Mouse (Mus musculus): ENCODE data around the gene Cd300ld5. TPM values are rescaled to one million over a fixed set of nuclear protein-coding genes. Genes with fewer than 3 reads are reported as not detected.
"Not testable (repeated sequence)": the region's sequence is repeated elsewhere in the genome, so short reads cannot be mapped to it uniquely, and the experiment has no call there.

Cd300ld5 gene
- polyA plus RNA-seq, 1 experiment from 2014 or later, result not detected

DNA sequence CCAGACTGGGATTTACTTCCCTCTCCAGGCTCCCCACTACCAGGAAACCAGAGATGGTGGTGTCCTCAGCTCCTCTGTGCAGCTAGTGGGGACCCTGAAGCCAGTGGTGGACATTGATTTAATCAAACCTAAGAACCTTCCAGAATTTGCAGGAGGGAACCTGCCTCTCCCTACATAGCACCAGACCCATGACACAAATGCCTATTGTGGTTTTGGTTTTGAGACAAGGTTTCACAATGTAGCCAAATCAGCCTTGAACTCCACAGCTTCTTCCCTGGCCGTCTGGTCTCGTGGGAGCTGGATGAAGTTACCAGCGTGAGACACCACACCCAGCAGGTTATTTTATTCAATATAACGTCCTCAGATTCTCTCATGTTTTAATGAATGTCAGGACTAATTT, 21.1 kb upstream of the Cd300ld5 start:
- Histone ChIP-seq H3K9me3 (ENCODE audit: control insufficient read depth, low read length) (no peaks in the 10 kb centered on the region), H3K4me3 (replicated peaks; ENCODE audit: low read depth, low read length) (no peak overlapping the region), H3K4me1 (ENCODE audit: control insufficient read depth, insufficient read depth, low read length) (no peaks in the 10 kb centered on the region), H3K27me3 (ENCODE audit: control insufficient read depth, insufficient read depth, low read length) (no peaks in the 10 kb centered on the region), H3K36me3 (ENCODE audit: control insufficient read depth, insufficient read depth, low read length) (no peaks in the 10 kb centered on the region), H3K4me2 (ENCODE audit: low read length) (no peak overlapping the region), H3K9ac (replicated peaks; ENCODE audit: low read length) (no peak overlapping the region), H3K27ac (replicated peaks; ENCODE audit: low read depth, low read length) (no peak overlapping the region)
- DNase-seq, result no peak
- 80% methylated on average over 4 of the region's 4 CpGs for WGBS
- no peak for ATAC-seq (ENCODE audit: low FRiP score, low TSS enrichment)

DNA sequence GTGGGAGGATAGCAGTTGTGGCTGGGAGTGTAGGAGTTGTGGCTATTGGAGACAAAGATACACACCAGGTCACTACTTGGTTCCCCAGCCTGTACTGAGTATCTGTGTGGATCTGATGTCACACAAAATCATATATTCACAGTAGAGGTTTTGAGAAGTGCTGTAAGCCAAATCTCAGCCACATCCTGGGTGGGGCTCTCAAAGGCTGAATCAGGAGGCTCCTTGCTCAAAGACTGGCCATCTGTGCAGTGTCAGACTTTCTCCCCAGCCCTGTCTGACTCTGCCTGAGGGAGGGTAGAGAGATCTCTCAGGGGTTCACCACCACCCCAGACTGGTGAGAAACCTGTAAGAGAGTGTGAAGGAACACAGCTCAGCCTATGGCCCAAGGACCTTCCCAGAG, 17.0 kb upstream of the Cd300ld5 start:
- H3K4me3 ChIP-seq (replicated peaks; ENCODE audit: low read depth, low read length), result no peak overlapping the region

DNA sequence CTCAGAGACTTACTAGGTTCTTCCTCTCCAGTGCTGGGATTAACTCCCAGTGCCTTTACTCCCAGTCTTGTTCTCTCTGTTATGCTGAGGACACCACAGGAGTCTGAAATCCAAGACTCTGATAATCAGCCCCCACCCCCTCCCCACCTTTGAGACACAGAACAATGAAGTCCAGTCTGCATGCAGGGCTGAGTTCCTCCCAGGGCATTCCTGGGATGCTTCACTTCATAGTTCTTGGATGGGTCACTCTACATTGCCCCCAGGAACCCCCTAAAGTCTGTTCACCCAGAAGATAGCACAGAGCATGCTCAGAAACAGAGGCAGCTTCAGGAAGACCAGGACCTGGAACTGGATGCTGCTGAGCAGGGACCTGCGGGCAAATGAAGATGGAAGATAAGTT, 15.4 kb upstream of the Cd300ld5 start:
- Histone ChIP-seq H3K4me2 (ENCODE audit: low read length) (no peak overlapping the region), H3K4me3 (replicated peaks; ENCODE audit: low read depth, low read length) (no peak overlapping the region), H3K9me3 (ENCODE audit: control insufficient read depth, low read length) (no peaks in the 10 kb centered on the region), H3K27me3 (ENCODE audit: control insufficient read depth, insufficient read depth, low read length) (no peaks in the 10 kb centered on the region), H3K27ac (replicated peaks; ENCODE audit: low read depth, low read length) (no peak overlapping the region), H3K36me3 (ENCODE audit: control insufficient read depth, insufficient read depth, low read length) (no peaks in the 10 kb centered on the region), H3K4me1 (ENCODE audit: control insufficient read depth, insufficient read depth, low read length) (no peaks in the 10 kb centered on the region), H3K9ac (replicated peaks; ENCODE audit: low read length) (no peak overlapping the region)
- DNase-seq (no peak), ATAC-seq (ENCODE audit: low FRiP score, low TSS enrichment) (no peak)
- WGBS, result 89% methylated on average over 1 of the region's 1 CpGs

More for the DNA sequence above, 17.0 kb upstream of the Cd300ld5 start:
- H3K4me1 ChIP-seq (ENCODE audit: control insufficient read depth, insufficient read depth, low read length), result no peaks in the 10 kb centered on the region
- H3K9ac ChIP-seq (replicated peaks; ENCODE audit: low read length), result no peak overlapping the region
- no peaks in the 10 kb centered on the region for H3K27me3 ChIP-seq (ENCODE audit: control insufficient read depth, insufficient read depth, low read length)
- no peaks in the 10 kb centered on the region for H3K9me3 ChIP-seq (ENCODE audit: control insufficient read depth, low read length)
- DNase-seq (no peak), ATAC-seq (ENCODE audit: low FRiP score, low TSS enrichment) (no peak)
- H3K4me2 ChIP-seq (ENCODE audit: low read length), result no peak overlapping the region
- no peaks in the 10 kb centered on the region for H3K36me3 ChIP-seq (ENCODE audit: control insufficient read depth, insufficient read depth, low read length)
- H3K27ac ChIP-seq (replicated peaks; ENCODE audit: low read depth, low read length), result no peak overlapping the region

DNA sequence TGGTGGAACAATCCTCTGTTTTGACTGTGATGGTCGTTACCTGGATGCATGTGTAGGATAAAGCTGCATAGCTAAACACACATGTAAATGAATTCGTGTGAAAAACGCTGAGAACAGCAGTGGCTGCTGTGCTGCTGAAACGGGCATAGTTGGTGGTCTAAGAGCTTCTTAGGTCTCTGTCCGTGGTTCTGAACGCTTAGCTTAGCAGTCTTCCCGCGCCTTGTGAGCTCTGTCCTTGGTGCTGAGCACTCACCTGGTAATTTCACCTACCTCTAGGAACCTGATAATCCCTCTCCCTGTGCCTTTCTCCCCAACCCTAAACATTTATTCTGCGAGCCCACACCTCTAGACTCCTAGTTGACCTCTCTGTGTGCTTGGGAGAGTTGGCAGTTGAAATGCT, 14.6 kb upstream of the Cd300ld5 start:
- H3K27ac ChIP-seq (replicated peaks; ENCODE audit: low read depth, low read length), result no peak overlapping the region
- H3K9ac ChIP-seq (replicated peaks; ENCODE audit: low read length), result no peak overlapping the region
- peak; percentile 51 for DNase-seq
- no peaks in the 10 kb centered on the region for H3K36me3 ChIP-seq (ENCODE audit: control insufficient read depth, insufficient read depth, low read length)
- no peaks in the 10 kb centered on the region for H3K9me3 ChIP-seq (ENCODE audit: control insufficient read depth, low read length)
- H3K27me3 ChIP-seq (ENCODE audit: control insufficient read depth, insufficient read depth, low read length), result no peaks in the 10 kb centered on the region
- no peak overlapping the region for H3K4me2 ChIP-seq (ENCODE audit: low read length)
- H3K4me1 ChIP-seq (ENCODE audit: control insufficient read depth, insufficient read depth, low read length), result no peaks in the 10 kb centered on the region
- no peak overlapping the region for H3K4me3 ChIP-seq (replicated peaks; ENCODE audit: low read depth, low read length)
- WGBS, result 3% methylated on average over 9 of the region's 9 CpGs
- ATAC-seq (ENCODE audit: low FRiP score, low TSS enrichment), result no peak

DNA sequence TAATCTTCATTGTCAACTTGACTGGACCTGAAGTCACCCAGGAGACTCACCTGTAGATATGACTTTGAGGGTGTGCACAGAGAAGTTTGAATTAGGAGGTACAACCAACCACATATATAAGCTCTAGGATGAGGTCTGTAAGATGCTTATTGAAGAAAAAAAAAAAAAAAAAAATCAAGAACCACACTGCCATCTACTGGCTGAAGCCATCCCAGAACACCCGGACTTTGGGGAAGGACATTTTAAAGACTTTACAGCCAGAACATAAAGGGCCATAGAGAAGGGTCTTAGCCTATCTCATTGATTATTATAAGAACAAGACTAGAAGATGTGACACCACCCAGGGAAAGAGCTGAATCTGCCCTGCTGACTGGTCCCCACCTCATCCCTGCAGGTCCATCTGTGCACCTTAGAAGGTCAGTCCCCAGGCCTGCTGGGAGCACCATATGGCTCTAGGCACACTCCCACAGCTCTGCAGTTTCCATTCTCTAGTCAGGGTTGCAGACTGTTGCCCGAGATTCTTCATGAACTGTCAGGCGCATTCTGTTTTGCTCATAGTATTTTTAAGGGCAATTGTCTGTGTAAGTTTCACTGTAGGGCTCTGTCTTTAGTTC, 11.8 kb upstream of the Cd300ld5 start:
- no peaks in the 10 kb centered on the region for H3K27me3 ChIP-seq (ENCODE audit: control insufficient read depth, insufficient read depth, low read length)
- H3K36me3 ChIP-seq (ENCODE audit: control insufficient read depth, insufficient read depth, low read length), result no peaks in the 10 kb centered on the region
- no peak overlapping the region for H3K27ac ChIP-seq (replicated peaks; ENCODE audit: low read depth, low read length)
- no peaks in the 10 kb centered on the region for H3K9me3 ChIP-seq (ENCODE audit: control insufficient read depth, low read length)
- H3K4me2 ChIP-seq (ENCODE audit: low read length), result no peak overlapping the region
- H3K4me3 ChIP-seq (replicated peaks; ENCODE audit: low read depth, low read length), result no peak overlapping the region
- no peak overlapping the region for H3K9ac ChIP-seq (replicated peaks; ENCODE audit: low read length)
- ATAC-seq (ENCODE audit: low FRiP score, low TSS enrichment) (no peak), DNase-seq (peak; percentile 37)
- 54% methylated on average over 3 of the region's 3 CpGs for WGBS
- H3K4me1 ChIP-seq (ENCODE audit: control insufficient read depth, insufficient read depth, low read length), result no peaks in the 10 kb centered on the region

DNA sequence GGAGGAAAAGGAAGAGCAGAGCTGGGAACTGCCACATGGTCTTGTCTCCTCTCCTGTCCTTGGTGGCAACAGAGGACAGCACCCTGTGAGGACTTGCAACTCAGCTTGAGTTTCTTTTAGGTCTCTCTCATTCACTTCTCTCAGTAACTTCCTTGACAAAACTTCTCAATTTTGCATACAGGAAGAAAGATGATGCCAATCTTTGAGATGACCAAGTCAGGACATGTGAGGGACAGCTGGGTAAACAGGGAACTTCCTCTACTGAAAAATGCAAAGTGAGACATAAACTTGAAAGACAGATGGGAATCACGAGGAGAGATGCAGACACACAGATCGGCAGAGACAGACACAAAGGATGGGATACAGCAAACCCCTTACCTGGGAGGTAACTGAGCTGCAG, 10.7 kb upstream of the Cd300ld5 start, which contains the start of gene Cd300ld3:
Gene Cd300ld3 (minus strand): TSS at position 151 of the 400 bp plus-strand sequence.
- DNase-seq (no peak), ATAC-seq (ENCODE audit: low FRiP score, low TSS enrichment) (no peak)
- no peaks in the 10 kb centered on the region for H3K4me1 ChIP-seq (ENCODE audit: control insufficient read depth, insufficient read depth, low read length)
- H3K9me3 ChIP-seq (ENCODE audit: control insufficient read depth, low read length), result no peaks in the 10 kb centered on the region
- 88% methylated on average over 2 of the region's 2 CpGs for WGBS
- H3K4me3 ChIP-seq (replicated peaks; ENCODE audit: low read depth, low read length), result no peak within 1 kb of the TSS
- H3K9ac ChIP-seq (replicated peaks; ENCODE audit: low read length), result no peak within 1 kb of the TSS
- H3K27ac ChIP-seq (replicated peaks; ENCODE audit: low read depth, low read length), result no peak within 1 kb of the TSS
- H3K36me3 ChIP-seq (ENCODE audit: control insufficient read depth, insufficient read depth, low read length), result no peaks in the 10 kb centered on the region
- no peak within 1 kb of the TSS for H3K4me2 ChIP-seq (ENCODE audit: low read length)
- H3K27me3 ChIP-seq (ENCODE audit: control insufficient read depth, insufficient read depth, low read length), result no peaks in the 10 kb centered on the region

DNA sequence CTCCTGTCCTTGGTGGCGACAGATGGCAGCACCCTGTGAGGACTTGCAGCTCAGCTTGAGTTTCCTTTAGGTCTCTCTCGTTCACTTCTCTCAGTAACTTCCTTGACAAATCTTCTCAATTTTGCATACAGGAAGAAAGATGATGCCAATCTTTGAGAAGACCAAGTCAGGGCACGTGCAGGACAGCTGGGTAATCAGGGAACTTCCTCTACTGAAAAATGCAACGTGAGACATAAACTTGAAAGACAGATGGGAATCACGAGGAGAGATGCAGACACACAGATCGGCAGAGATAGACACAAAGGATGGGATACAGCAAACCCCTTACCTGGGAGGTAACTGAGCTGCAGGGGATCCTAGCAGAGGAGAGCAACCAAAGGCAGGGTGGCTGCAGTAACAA, 10.7 kb downstream of the Cd300ld5 start, which contains the start of gene Cd300ld4:
Gene Cd300ld4 (minus strand): TSS at position 101 of the 400 bp plus-strand sequence.
- not testable (repeated sequence) for H3K4me3 ChIP-seq (replicated peaks; ENCODE audit: low read depth, low read length); H3K27ac ChIP-seq (replicated peaks; ENCODE audit: low read depth, low read length); H3K36me3 ChIP-seq (ENCODE audit: control insufficient read depth, insufficient read depth, low read length); H3K9me3 ChIP-seq (ENCODE audit: control insufficient read depth, low read length); ATAC-seq (ENCODE audit: low FRiP score, low TSS enrichment); H3K4me2 ChIP-seq (ENCODE audit: low read length); H3K4me1 ChIP-seq (ENCODE audit: control insufficient read depth, insufficient read depth, low read length); H3K27me3 ChIP-seq (ENCODE audit: control insufficient read depth, insufficient read depth, low read length); DNase-seq; H3K9ac ChIP-seq (replicated peaks; ENCODE audit: low read length)
- no CpG with 5 or more reads among the region's 6 CpGs for WGBS

DNA sequence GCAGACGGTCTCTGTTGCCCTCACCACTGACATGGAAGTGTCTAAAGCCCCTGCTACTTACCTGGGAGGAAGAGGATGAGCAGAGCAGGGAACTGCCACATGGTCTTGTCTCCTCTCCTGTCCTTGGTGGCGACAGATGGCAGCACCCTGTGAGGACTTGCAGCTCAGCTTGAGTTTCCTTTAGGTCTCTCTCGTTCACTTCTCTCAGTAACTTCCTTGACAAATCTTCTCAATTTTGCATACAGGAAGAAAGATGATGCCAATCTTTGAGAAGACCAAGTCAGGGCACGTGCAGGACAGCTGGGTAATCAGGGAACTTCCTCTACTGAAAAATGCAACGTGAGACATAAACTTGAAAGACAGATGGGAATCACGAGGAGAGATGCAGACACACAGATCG, 21.5 kb downstream of the Cd300ld5 start, which contains the start of gene Cd300ld2:
Gene Cd300ld2 (minus strand): TSS at position 101 of the 400 bp plus-strand sequence.
- H3K4me2 ChIP-seq (ENCODE audit: low read length); H3K9me3 ChIP-seq (ENCODE audit: control insufficient read depth, low read length); H3K9ac ChIP-seq (replicated peaks; ENCODE audit: low read length); H3K4me3 ChIP-seq (replicated peaks; ENCODE audit: low read depth, low read length); DNase-seq; H3K27me3 ChIP-seq (ENCODE audit: control insufficient read depth, insufficient read depth, low read length); ATAC-seq (ENCODE audit: low FRiP score, low TSS enrichment); H3K36me3 ChIP-seq (ENCODE audit: control insufficient read depth, insufficient read depth, low read length); H3K4me1 ChIP-seq (ENCODE audit: control insufficient read depth, insufficient read depth, low read length); H3K27ac ChIP-seq (replicated peaks; ENCODE audit: low read depth, low read length): not testable (repeated sequence)
- no CpG with 5 or more reads among the region's 7 CpGs for WGBS

DNA sequence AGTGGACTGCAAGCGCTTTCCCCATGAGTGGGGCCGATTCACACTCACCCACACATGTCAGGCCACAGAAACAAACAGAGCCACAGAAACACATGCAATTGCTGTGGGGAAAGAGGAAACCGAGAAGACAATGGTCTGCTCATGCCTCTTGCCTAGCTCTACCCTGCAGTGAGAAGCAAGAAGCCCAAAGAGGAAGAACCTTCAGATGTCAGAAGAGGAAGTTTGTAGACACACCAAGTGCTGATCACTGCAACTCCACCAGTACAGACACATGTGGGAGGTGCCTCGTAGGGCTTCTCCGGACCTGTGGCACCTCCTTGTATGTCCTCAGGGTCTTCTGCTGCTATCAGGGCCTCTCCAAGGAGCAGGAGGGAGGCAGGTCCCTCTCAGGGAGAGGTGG, 33.5 kb downstream of the Cd300ld5 start:
- Histone ChIP-seq H3K27ac (replicated peaks; ENCODE audit: low read depth, low read length) (no peak overlapping the region), H3K9me3 (ENCODE audit: control insufficient read depth, low read length) (no peaks in the 10 kb centered on the region), H3K4me2 (ENCODE audit: low read length) (no peak overlapping the region), H3K4me1 (ENCODE audit: control insufficient read depth, insufficient read depth, low read length) (no peaks in the 10 kb centered on the region), H3K4me3 (replicated peaks; ENCODE audit: low read depth, low read length) (no peak overlapping the region), H3K9ac (replicated peaks; ENCODE audit: low read length) (no peak overlapping the region), H3K36me3 (ENCODE audit: control insufficient read depth, insufficient read depth, low read length) (no peaks in the 10 kb centered on the region), H3K27me3 (ENCODE audit: control insufficient read depth, insufficient read depth, low read length) (no peaks in the 10 kb centered on the region)
- DNase-seq (no peak), ATAC-seq (ENCODE audit: low FRiP score, low TSS enrichment) (no peak)
- 87% methylated on average over 5 of the region's 5 CpGs for WGBS
